Mouse (Mus musculus): ENCODE measurements at regions not wholly inside any gene's neighbourhood (a gene's known extent, or its start where the extent isn't known, plus 50 kb on each side); places are given as distances from the start of the nearest gene placed in this dataset.
"Not testable (repeated sequence)": the region's sequence is repeated elsewhere in the genome, so short reads cannot be mapped to it uniquely, and the experiment has no call there.

GRCm38 (mm10) chr16:50533881-50534280 lies 57.1 kb downstream of the Ccdc54 start:
- DNase-seq (ENCODE audit: extremely low spot score in 1 of 2, low spot score in 1 of 2) = no peak

DNA sequence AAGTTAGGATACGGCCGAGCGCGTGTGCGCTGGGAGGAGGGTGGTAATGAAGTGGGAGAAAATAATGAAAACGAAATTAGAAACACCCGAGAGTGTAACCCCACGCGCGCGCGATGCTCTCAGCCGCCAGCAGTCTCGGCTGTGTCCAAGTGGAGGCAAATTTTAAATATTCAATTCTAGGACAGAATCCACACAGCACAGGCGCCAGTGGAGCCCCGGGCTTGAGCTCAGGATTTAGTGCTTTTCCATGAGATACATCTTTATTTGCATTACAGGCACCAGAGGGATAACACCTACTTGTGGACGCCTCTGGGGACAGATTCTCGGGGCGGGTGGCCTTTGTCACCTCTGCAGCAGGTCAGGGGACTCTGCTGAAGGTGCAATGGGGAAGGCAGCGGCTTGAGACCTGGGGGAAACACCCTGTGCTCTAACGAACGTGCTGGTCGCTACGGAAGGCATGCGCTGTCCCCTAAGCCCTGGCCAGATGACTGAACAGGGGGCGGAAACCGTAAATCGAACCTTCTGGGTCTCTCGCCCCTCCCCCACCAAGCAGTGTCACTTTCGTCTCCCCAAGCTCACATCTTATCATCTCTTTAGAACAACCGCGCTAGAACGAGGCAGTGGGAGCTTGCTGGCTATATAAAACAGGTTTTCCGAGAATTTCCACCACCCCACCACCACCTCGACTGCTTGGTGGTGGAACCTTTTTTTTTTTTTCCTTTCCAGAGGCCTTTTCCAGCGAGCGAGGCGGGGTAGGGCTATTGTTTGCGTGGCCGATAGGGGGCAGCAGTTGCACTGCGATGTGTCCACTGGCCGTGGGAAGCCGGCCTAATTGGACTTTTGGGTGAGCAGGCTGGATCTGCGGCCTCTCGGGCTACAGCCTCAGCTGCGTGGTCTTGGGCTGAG lies 61.2 kb downstream of the Ccdc54 start:
- DNase-seq (ENCODE audit: extremely low spot score in 1 of 2, low spot score in 1 of 2) = peak; percentile 68 to 92

GRCm38 (mm10) chr16:50528677-50529510 lies 62.1 kb downstream of the Ccdc54 start:
- DNase-seq (ENCODE audit: extremely low spot score in 1 of 2, low spot score in 1 of 2) = peak; percentile 31 to 72

DNA sequence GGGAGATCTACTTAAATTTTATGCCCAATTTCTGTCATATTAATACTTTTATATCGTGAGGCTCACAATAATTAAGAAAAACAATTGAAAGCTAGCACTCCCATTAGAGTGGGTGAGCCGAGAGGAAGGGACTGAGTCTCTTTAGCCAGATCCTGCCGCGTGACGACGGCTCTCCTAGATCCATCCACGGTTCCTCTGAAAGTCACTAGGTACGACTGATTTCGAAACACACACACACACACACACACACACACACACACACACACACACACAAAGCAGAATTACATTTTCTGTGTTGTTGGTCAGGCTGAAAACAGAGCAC lies 62.6 kb downstream of the Ccdc54 start:
- DNase-seq (ENCODE audit: extremely low spot score in 1 of 2, low spot score in 1 of 2) = no peak

DNA sequence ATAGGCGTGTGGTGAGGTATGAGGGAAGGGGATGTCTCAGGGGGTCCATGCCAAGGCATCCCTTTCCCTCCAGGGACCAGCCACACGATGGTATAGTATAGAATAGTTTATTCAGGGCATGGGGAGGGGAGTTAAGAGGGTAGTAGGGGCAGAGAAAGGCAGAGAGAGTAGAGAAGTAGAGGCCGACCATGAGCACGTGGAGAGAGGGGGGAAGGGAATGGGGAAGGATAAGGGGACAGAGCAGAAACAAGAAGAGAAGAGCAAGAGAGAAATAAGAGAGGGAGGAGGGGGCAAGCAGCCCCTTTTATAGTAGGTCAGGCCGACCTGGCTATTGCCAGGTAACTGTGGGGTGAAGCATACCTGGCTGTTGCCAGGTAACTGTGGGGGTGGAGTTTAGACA lies 64.0 kb downstream of the Ccdc54 start:
- not testable (repeated sequence) for DNase-seq (ENCODE audit: extremely low spot score in 1 of 2, low spot score in 1 of 2)

DNA sequence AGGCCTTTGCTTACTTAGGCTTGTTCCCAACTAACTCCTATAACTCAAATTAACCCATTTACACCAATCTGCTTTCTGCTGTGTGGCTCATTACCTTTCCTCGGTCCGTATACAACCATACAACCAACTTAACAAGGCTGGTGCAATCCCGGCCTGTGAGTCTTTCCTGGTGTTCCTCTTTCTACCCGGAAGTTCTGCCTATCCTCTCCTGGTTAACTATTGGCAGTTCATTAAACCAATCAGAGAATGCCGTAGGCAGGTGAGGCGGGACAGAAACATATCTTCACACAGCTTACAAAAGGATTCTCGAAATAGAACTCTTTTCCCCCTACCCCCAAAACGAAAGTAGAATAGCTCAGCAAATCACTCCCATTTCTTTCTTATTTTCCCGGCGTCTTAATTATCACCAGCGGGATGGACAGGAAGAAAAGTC lies 65.0 kb downstream of the Ccdc54 start:
- DNase-seq (ENCODE audit: extremely low spot score in 1 of 2, low spot score in 1 of 2) = no peak

GRCm38 (mm10) chr16:50525504-50525903 lies 65.5 kb downstream of the Ccdc54 start:
- no peak for DNase-seq (ENCODE audit: extremely low spot score in 1 of 2, low spot score in 1 of 2)

GRCm38 (mm10) chr16:50519610-50520009 lies 71.3 kb downstream of the Ccdc54 start:
- no peak for DNase-seq (ENCODE audit: extremely low spot score in 1 of 2, low spot score in 1 of 2)

GRCm38 (mm10) chr16:50516579-50516978 lies 74.4 kb downstream of the Ccdc54 start:
- no peak for DNase-seq (ENCODE audit: extremely low spot score in 1 of 2, low spot score in 1 of 2)

DNA sequence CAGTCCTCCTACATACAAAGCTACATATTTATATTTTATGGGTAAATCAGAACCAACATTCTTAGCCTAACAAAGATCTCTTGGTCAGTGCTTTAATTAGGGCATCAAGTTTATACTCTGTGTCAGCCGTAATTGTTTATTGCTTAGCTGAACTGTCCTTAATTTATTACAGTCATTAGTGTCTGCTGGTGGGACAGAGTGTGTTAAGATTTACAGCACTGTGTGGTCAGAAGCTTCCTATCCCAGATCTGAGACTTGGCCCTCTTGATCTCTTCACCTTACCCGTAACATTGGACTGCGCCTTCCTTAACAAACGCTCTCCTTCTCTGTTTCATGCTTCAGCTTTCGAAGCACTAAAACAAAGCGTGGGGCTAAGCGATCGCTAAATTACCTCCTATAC lies 75.9 kb downstream of the Ccdc54 start:
- DNase-seq (ENCODE audit: extremely low spot score in 1 of 2, low spot score in 1 of 2) = no peak

GRCm38 (mm10) chr16:50512080-50512479 lies 78.9 kb downstream of the Ccdc54 start:
- no peak for DNase-seq (ENCODE audit: extremely low spot score in 1 of 2, low spot score in 1 of 2)

DNA sequence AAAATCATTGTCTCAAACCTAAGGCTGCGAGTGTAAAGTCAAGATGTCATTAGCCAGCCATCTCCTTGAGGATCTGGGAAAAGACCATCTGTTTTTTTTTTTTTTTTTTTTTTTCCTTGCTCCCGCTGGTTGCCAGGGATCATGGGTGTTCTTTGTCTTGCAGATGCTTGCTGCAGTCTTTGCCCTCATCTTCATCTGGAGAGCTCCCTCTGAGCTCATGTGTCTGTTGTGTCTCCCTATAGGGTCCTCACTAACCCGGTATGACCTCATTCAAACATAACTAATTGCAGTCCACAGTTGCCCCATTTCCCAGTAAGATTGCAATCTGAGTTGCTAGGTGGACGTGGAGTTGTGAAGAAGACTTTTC lies 77.3 kb upstream of the Bbx start:
- no peak for DNase-seq (ENCODE audit: extremely low spot score in 1 of 2, low spot score in 1 of 2)

GRCm38 (mm10) chr16:50508673-50509528 lies 76.7 kb upstream of the Bbx start:
- no peak for DNase-seq (ENCODE audit: extremely low spot score in 1 of 2, low spot score in 1 of 2)

- DNase-seq (ENCODE audit: extremely low spot score in 1 of 2, low spot score in 1 of 2) = no peak
Observed at GRCm38 (mm10) chr16:50504619-50505018, 72.4 kb upstream of the Bbx start.

DNA sequence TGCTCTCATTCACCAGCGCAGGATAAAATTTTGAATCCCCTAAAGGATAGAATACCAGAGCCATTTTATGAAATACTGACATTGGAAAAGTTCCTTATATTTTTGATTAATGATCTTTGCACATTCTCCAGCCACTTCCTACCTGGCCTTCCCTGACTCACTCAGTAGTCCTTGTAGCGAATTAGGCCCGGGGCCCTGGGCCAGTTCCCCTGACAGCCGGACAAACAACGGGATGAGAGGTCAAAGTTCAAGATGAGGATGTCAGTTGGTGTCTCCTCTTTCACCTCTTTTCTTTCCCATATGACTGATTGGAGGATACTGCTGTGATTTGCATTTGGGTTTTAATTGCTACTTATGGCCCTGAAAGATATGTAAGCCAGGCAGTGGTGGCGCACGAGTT lies 66.7 kb upstream of the Bbx start:
- DNase-seq (ENCODE audit: extremely low spot score in 1 of 2, low spot score in 1 of 2) = no peak

DNA sequence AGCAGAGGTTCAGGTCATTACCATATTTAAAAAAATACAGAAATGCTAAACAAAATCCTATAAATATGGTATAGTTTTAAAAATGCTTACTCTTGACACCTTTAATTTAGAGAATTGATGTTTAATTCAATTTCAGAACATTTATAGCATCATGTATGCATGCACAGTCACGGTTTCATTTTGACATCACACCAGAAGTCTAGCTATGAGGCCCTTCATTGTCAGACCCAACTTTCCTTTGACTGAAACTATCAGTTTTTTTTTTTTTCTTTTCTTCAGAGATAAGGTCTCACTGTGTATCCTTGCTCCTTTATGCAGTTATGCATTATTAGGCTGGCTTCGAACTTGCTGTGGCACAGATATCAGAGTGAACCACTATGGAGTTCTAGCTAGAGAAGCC lies 61.5 kb upstream of the Bbx start:
- DNase-seq (ENCODE audit: extremely low spot score in 1 of 2, low spot score in 1 of 2) = no peak

- no peak for DNase-seq (ENCODE audit: extremely low spot score in 1 of 2, low spot score in 1 of 2)
Observed at GRCm38 (mm10) chr16:50489244-50489643, 57.1 kb upstream of the Bbx start.

GRCm38 (mm10) chr16:50482360-50482786 lies 50.2 kb upstream of the Bbx start:
- no peak for DNase-seq (ENCODE audit: extremely low spot score in 1 of 2, low spot score in 1 of 2)

All from frontal cortex, adult 2 months (tissue).